Mouse (Mus musculus): ENCODE data around the gene Sdhb. TPM values are rescaled to one million over a fixed set of nuclear protein-coding genes. Genes with fewer than 3 reads are reported as not detected.

Sdhb gene
- polyA plus RNA-seq, 1 experiment from 2014 or later, result 1,015 TPM

DNA sequence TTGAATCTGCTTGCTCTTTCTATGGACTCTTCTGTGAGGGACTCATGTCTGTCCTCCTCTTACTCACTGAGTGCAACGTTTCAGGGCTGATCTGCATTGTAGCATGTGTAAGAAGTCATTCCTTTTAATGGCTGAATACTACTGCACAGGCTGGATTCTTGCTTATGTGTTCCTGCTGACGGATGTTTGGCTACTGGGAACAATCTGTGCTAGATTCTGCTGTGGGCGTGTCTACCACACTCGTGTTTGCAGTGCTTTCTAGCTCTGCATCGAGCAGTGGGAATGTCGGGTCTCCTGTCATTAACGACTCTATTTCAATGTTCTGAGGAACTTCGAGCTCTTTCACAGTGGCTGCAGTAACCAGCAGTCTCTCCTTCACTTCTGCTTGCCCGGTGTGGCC lies 63.0 kb downstream of the Sdhb start:
- no peak overlapping the region for H3K9ac ChIP-seq (ENCODE audit: low read length)
- H3K9me3 ChIP-seq (ENCODE audit: control insufficient read depth, low read length), result no peaks in the 10 kb centered on the region
- H3K27ac ChIP-seq (replicated peaks in 1 of 2; ENCODE audit: control insufficient read depth in 1 of 2, insufficient read depth in 1 of 2, low read depth in 2 of 2, low read length in 2 of 2), result 0 out of 4 replicates have a peak overlapping the region, but pooled peaks of 1 of the 2 experiments have one; percentile 2
- H3K4me1 ChIP-seq (ENCODE audit: control insufficient read depth in 2 of 2, insufficient read depth in 2 of 2, low read length in 2 of 2), result peaks cover 34 to 37% of the 10 kb centered on the region in 2 experiments
- peaks cover 32% of the 10 kb centered on the region for H3K36me3 ChIP-seq (ENCODE audit: control insufficient read depth, insufficient read depth, low read length)
- no peak overlapping the region for H3K4me3 ChIP-seq (ENCODE audit: control insufficient read depth in 1 of 2, insufficient read depth in 1 of 2, low read depth in 1 of 2, low read length in 2 of 2)
- no peak for ATAC-seq (ENCODE audit: insufficient number of reproducible peaks, insufficient read depth, low FRiP score, low read depth)
- no peak overlapping the region for H3K4me2 ChIP-seq (ENCODE audit: low read length)
- H3K27me3 ChIP-seq (ENCODE audit: control insufficient read depth, insufficient read depth, low read length), result no peaks in the 10 kb centered on the region
- WGBS, result 53% methylated on average over 9 of the region's 9 CpGs

DNA sequence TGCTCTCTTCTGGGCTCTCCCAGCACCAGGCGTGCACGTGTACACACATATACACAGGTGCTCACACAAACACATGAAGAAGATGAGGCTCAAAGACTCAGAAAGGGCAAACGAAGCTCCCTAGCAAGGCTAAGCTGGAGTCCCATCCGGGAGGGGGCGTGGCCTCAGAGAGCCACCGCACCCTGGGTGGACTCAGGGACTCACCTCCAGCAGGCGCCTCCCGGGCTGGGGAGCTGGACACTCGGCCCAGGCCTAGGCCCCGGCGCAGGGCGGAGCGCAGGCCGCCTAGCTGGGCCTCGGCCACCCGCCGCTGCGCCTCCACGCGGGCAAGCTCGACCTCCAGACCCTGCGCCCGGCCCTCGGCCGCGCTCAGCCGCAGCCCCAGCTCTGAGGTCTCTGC lies 64.0 kb downstream of the Sdhb start:
- ATAC-seq (ENCODE audit: insufficient number of reproducible peaks, insufficient read depth, low FRiP score, low read depth), result no peak
- WGBS, result 80% methylated on average over 26 of the region's 27 CpGs
- H3K27ac ChIP-seq (replicated peaks in 1 of 2; ENCODE audit: control insufficient read depth in 1 of 2, insufficient read depth in 1 of 2, low read depth in 2 of 2, low read length in 2 of 2), result no peak overlapping the region
- no peak overlapping the region for H3K9ac ChIP-seq (ENCODE audit: low read length)
- no peaks in the 10 kb centered on the region for H3K27me3 ChIP-seq (ENCODE audit: control insufficient read depth, insufficient read depth, low read length)
- no peaks in the 10 kb centered on the region for H3K9me3 ChIP-seq (ENCODE audit: control insufficient read depth, low read length)
- no peak overlapping the region for H3K4me3 ChIP-seq (ENCODE audit: control insufficient read depth in 1 of 2, insufficient read depth in 1 of 2, low read depth in 1 of 2, low read length in 2 of 2)
- H3K4me2 ChIP-seq (ENCODE audit: low read length), result no peak overlapping the region
- H3K36me3 ChIP-seq (ENCODE audit: control insufficient read depth, insufficient read depth, low read length), result peaks cover 38% of the 10 kb centered on the region
- peaks cover 29 to 32% of the 10 kb centered on the region in 2 experiments for H3K4me1 ChIP-seq (ENCODE audit: control insufficient read depth in 2 of 2, insufficient read depth in 2 of 2, low read length in 2 of 2)

Other genes with a start within 250 kb of the Sdhb start
- not detected in 2 replicates for gene Padi6, start 218.6 kb upstream of the Sdhb start, polyA plus RNA-seq (2014; fragmentation: Nextera tagmentation; extraction: Ambion mirVana)
- 1.9 and 2.1 TPM in 2 replicates for gene Padi4, start 187.0 kb upstream of the Sdhb start, polyA plus RNA-seq (2014; fragmentation: Nextera tagmentation; extraction: Ambion mirVana)
- not detected in 2 replicates for gene Padi3, start 150.6 kb upstream of the Sdhb start, polyA plus RNA-seq (2014; fragmentation: Nextera tagmentation; extraction: Ambion mirVana)
- 0.09 TPM in 1 of 2 replicates, not detected in the other for gene Padi1, start 115.4 kb upstream of the Sdhb start, polyA plus RNA-seq (2014; fragmentation: Nextera tagmentation; extraction: Ambion mirVana)
- gene Padi2, start 54.9 kb upstream of the Sdhb start, polyA plus RNA-seq (2014; fragmentation: Nextera tagmentation; extraction: Ambion mirVana), result 0.89 and 1.2 TPM in 2 replicates
- gene Atp13a2, start 25.7 kb downstream of the Sdhb start, polyA plus RNA-seq (2014; fragmentation: Nextera tagmentation; extraction: Ambion mirVana), result 24.7 and 27.2 TPM in 2 replicates
- 243 and 295 TPM in 2 replicates for gene Mfap2, start 49.2 kb downstream of the Sdhb start, polyA plus RNA-seq (2014; fragmentation: Nextera tagmentation; extraction: Ambion mirVana)
- 3.3 and 4.4 TPM in 2 replicates for gene Crocc, start 99.3 kb downstream of the Sdhb start, polyA plus RNA-seq (2014; fragmentation: Nextera tagmentation; extraction: Ambion mirVana)
- 33.1 and 34.2 TPM in 2 replicates for gene Necap2, start 117.2 kb downstream of the Sdhb start, polyA plus RNA-seq (2014; fragmentation: Nextera tagmentation; extraction: Ambion mirVana)
- gene Spata21, start 127.1 kb downstream of the Sdhb start, polyA plus RNA-seq (2014; fragmentation: Nextera tagmentation; extraction: Ambion mirVana), result not detected in 2 replicates
- gene Szrd1, start 178.6 kb downstream of the Sdhb start, polyA plus RNA-seq (2014; fragmentation: Nextera tagmentation; extraction: Ambion mirVana), result 20.8 and 24.0 TPM in 2 replicates
- 12.7 and 15.7 TPM in 2 replicates for gene Fbxo42, start 186.7 kb downstream of the Sdhb start, polyA plus RNA-seq (2014; fragmentation: Nextera tagmentation; extraction: Ambion mirVana)

Data from heart, embryonic 14.5 days (tissue).